Mouse (Mus musculus) layer of hippocampus, postnatal 36 days (tissue): ENCODE results near the gene Tmeff1. TPM values are rescaled to one million over a fixed set of nuclear protein-coding genes. Genes with fewer than 3 reads are reported as not detected.
"Not testable (repeated sequence)": the region's sequence is repeated elsewhere in the genome, so short reads cannot be mapped to it uniquely, and the experiment has no call there.

Experiments used
- DNase-seq, 2 experiments: peaks; one replicate each; pipeline ENCODE4 v3.0.0; 2022
- total RNA-seq, 2 experiments: library from RNA; stranded (reverse); gene quantifications; 2 replicates each; pipeline ENCODE4 v1.2.3; 2021

The Tmeff1 gene
- total RNA-seq, 2 experiments from 2014 or later, result 125 to 137 TPM

DNA sequence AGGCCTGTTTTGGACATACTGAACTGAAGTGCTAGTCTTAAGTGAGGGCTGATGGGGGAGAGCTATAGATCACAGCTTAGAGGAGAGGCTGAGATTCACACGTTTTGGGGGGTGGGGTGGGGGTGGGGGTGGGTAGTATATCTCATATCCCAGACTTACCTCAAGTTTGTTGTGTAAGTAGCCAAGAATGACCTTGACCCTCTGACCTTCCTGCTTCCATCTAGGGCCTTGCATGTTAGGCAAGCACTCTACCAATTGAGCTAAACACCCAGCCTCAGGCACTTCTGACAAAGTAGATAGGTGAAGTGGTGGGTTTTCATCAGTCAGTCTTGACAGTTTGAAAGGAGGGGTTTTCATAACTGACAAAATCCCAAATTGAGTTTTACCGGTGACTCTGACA, 92.8 kb downstream of the Tmeff1 start:
- DNase-seq, result no peak

DNA sequence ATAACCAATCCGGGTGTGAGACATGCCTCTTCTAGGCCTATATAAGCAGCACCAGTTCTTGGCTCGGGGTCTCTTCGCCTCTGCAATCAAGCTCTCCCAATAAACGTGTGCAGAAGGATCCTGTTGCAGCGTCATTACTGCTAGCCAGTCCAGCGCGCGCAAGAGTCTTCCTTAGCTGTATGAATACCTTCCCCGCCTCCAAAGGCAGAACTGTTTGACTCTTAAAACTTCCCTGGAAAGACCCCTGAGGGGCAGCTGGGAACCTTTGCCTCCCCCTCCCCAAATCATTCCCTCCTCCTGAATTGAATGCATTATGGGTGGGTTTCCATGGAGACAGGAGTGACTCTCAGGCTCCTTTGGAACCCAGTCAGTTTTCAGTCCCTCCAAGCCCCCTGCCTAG, 93.8 kb downstream of the Tmeff1 start:
- no peak for DNase-seq

DNA sequence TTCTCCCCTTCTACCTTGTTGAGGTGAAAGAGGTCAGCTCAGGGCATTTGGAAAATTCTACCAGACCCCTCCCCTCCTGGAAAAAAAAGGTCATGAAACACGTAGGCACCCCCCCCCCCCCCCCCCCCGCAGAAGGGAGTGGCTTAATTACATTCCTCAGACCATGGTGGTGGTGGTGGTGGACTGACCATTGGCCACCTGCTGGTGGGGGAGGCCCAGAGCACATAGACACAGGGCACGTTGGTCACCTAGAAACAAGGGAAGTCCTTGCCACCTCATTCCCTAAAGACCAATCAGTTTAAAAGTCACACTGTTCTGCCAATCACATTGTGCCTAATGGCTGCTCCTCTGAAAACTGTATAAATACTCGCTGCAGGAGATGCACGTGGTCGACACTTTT, 94.8 kb downstream of the Tmeff1 start:
- DNase-seq, result not testable (repeated sequence)

DNA sequence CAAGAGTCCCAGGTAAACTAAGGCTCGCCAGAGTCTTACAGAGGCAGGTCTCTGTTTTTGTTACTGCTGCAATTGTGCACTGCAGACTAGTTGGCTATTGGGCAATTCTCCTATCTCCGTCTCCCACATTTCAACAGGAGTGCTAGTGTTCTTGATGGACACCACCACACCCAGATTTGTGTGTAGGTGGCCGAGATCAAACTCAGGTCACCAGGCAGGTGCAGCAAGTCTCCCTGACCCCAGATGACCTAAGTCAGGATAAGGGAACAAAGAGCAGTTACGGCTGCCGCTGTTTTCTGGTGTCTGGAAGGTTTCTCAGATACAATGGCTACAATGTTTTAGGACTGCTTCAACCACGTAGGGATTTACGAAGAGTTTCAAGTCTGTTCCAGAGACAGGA, 95.2 kb downstream of the Tmeff1 start:
- no peak for DNase-seq

DNA sequence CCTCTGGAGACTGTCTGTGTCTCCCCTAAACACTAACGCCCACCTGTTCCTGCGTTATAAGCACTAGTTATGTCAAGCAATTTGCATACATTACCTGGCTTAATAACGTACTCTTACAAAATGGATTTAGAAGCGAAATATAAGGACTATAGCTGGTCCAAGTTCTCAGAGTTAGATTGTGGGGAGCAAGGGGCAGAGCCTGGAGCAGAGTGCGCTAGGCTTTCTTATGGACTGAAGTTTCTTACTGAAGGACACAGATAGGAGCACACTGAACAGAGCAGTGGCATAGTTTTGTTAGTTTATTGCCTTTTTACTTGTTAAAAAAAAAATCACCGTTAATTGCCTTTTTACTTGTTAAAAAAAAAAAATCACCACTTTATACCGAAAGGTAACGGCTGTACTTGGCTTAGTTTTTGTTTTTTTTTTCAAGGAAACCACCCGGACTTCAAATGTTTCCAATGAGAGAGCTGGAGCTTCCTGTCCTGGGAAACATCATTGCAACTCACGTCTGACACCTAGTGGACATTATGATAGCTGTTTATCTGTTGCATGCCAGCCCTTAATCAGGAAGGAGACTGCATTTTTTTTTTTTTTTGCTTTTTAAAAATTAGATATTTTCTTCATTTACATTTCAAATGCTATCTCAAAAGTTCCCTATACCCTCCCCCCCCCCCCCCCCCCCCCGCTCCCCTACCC, 95.8 kb downstream of the Tmeff1 start:
- no peak for DNase-seq

DNA sequence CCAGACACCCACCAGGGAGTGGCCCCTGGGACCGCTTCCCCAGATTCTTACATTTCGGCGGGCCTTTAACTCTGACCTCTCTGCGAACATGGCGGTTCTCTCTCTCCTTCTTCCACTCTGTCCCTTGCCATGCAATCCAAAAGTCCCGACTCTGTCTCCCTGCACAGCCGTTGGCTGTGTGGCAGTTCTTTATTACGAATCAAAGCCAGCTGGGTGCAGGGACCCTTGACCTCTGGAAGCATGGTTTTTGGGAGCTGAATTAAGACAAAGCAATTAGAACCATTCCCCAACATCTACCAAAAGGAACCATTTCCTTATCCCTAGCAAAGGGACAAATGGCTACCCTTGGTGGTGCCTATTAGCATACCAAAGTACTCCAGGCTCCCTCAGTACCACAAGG, 98.2 kb downstream of the Tmeff1 start:
- no peak for DNase-seq

DNA sequence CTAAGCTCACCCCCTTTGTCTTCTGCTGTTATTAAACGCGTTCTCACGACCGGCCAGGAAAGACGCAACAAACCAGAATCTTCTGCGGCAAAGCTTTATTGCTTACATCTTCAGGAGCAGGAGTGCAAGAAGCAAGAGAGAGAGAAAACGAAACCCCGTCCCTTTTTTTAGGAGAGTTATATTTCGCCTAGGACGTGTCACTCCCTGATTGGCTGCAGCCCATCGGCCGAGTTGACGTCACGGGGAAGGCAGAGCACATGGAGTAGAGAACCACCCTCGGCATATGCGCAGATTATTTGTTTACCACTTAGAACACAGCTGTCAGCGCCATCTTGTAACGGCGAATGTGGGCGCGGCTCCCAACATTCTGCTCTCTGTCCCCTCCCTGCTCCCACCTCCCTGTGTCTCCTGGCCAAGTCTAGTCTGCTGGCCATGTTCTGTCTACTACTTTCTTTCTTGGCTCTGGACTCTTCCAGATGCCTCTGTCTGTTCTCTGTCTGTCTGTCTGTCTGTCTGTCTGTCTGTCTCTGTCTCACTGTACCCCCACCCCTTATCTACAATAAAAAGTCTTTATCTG, 98.7 kb downstream of the Tmeff1 start:
- not testable (repeated sequence) for DNase-seq

DNA sequence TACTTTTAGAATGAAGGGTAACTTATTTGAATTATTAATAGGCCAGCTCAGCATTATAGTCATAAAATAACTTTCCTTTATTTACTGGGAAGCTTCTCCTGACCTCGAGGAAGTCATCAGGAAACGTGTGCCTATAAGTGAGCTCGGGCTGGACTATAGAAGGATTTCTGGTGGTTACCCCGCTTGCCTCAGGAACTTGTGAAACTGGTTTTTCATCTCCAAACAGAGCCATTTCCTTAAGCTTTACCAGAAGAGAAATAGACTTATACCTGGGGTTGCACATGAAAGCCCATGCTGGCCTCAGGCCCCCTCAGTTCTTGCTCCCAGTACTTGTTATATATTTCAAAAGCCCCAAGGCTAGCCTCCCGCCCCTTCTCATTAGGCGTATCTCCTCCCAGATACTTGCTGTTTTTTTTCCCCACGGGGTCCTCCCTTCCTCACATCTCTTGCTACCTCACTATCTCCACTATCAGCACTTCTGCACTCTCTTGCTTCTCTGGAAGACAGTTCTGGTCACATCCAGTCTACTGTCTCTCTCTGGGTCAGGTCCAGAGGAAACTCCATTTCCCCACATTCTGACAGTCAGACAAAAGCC, 99.7 kb downstream of the Tmeff1 start:
- no peak for DNase-seq

DNA sequence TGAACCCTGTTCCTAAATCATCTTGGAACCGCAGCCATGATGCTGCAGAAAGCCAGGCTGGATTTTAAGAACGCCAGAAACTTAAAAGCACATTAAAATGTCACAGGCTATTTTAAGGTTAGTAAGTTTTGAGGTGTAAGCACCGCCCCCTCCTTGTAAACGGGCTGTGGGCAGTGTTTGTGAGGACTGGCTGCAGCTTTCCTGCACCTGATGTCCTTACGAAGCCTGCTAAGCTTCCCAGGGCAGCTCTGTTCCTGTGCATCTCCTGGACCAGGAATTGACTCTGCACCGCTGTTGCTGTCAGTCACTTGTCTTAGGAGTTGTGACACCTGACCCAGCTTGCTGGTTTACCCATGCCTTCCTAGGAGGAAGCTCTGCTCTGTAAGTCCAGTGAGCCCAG, 103.2 kb downstream of the Tmeff1 start:
- DNase-seq, result no peak

DNA sequence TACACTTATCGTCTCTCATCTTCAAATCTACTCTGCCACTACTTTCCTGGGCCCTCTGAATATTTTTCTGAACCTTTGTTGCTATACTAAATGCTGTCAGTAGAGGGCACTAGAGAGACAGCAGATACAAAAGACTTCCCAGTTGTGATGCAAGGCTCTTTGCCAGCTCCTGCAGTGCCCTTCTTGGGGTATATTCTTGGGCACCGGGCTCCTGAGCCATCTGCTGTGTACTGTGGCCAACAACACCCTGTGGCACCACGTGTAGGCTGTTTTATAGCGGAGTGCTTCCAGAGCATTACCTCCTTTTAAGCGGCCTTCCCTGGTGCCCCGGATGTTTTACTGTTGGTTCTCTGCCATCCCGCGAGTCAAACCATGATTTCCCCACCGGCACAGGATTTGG, 105.7 kb downstream of the Tmeff1 start:
- peak; percentile 47 to 52 for DNase-seq

DNA sequence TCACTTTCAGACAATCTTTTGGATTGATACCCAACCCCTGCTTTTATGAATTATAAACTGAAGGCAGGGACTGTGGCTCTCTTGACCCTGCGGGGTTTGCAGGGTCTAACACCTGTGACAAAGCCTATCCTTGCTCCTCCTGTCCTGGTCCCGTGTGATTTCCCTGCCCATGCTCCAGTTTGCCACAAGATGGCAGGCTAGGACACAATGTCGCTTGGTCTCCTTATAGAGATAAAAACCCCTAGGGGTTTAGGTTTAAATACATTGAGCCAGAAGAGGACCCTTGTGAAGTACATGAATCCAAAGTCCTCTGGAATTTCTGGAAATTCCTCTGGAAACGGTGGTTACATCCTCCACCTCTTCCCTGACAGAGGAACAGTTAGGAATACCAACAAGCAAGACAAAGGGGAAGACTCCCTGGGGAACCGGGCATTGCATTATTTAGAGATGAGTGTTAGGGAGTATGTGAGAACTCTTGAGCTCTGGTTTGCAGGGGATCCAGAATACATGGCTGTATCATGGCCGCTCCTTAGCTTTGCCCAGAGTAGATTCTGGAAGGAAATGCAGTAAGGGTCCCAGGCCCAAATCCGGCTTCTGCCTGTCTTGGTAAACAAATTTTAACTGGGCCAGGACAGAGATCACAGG, 106.9 kb downstream of the Tmeff1 start:
- DNase-seq, result peak; percentile 62 to 67

DNA sequence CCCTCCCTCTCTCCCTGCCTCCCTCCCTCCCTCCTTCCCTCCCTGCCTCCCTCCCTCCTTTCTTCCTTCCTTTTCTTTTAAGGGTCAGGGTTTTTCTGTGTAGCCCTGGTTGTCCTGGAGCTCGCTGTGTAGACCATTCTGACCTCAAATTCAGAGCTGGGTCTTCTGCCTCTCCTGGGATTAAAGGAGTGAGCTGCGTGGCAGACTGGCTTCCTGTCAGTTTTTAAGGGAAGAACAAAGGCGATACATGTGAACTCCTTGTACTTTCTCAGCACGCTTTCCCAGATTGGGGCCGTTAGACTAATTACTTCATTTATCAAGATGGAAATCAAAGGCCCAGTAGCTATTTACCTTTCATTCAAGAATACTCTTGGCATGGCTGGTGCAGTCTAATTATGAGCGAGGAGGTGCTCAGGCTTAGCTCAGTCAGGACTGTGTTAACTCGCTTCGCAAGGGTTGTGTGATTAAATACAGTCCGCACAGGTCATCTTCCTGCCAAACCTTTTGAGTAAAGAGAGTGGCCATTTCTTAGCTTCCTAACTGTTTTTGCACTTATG, 107.8 kb downstream of the Tmeff1 start:
- DNase-seq, result no peak

DNA sequence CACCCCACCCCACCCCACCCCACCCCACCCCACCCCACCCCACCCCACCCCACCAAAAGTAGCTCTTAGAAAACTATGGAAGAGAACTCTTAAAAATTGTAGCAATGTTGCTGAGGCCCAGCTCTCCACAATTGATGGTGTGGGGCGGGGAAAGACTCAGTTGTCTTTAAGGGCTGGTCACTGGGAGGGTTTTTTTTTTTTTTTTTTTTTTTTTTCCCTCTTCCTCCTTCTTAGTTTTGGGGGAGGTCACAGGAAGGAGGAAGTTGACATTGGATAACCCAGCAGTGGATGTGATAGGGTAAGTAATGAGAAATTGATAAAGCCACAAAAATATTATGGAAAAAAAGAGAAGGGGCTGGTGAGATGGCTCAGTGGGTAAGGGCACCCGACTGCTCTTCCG, 111.7 kb downstream of the Tmeff1 start:
- DNase-seq, result no peak

DNA sequence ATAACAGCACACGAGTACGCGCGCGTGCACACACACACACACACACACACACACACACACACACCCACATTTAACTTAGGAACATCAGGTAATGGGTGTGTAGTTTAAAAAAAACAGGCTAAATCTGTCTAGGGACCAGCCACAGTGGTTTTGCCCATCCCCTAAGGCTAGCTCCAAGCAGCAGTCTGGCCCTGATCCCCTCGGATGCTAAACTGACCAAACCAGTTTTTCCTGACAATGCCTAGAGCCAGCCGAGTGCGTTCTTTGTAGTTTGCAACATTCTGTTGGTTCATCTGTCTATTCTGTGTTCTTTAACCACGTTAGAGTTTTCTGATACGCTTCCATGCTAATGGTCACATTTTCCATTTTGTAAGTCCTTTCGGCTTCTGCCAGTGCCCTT, 112.3 kb downstream of the Tmeff1 start:
- DNase-seq, result no peak

Other genes starting within 250 kb of the Tmeff1 start
- 10 to 100 TPM; 28.0 to 29.2 TPM for gene Tex10, start 111.7 kb upstream of the Tmeff1 start, total RNA-seq
- gene Msantd3, start 45.2 kb upstream of the Tmeff1 start, total RNA-seq, result 10 to 100 TPM; 20.3 to 21.8 TPM
- gene Cavin4, start 78.3 kb downstream of the Tmeff1 start, total RNA-seq, result 1 to 10 TPM; 1.6 to 2.6 TPM